ENCODE assay signal across 22 mouse cellular contexts in the genomic region with DNA sequence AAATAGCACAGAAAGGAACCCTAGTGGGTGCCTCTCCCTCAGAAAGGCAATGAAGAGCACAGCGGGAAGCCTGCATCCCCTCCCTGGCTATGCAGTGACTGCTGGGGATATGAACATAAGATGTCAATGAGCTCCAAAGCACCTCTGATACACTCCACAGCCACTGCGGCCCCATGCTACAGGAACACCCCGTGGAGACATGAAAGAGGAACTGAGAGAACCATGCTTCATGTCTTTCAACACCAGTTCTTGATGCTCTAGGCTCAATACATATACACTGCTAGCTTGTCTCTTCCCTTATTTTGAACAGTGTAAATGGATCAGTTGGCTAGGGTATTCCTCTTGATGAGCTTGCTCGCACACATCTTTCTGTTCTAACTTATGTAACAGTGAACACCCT. TPM values are rescaled to one million over a fixed set of nuclear protein-coding genes. Genes with fewer than 3 reads are reported as not detected.
A peak's percentile ranks its signal among the peaks of the same experiment; 100 is the strongest.
DNase-seq lines count a peak whose midpoint lies in the region; ATAC-seq lines count a peak whose summit lies in the region.
"Had no signal": no experiment of that assay in that cellular context is flagged by ENCODE, and none has a peak within 500 bp of the region (broad histone marks: within the 10 kb centered on the region; RNA-seq: fewer than 3 reads in every experiment).

No protein-coding gene starts in this region.

- H3K9ac ChIP-seq in forebrain, embryonic 15.5 days (replicated peaks), result no peak overlapping the region
- no peak overlapping the region for H3K9ac ChIP-seq in forebrain, embryonic 11.5 days (ENCODE audit: low read length)
- H3K9ac ChIP-seq: forebrain, embryonic 13.5 days; hindbrain, embryonic 15.5 days; limb, embryonic 13.5 days; lung, embryonic 15.5 days; midbrain, embryonic 12.5 days; neural tube, embryonic 15.5 days had no signal

- no peaks in the 10 kb centered on the region for H3K27me3 ChIP-seq in forebrain, embryonic 15.5 days
- no peaks in the 10 kb centered on the region for H3K27me3 ChIP-seq in forebrain, embryonic 11.5 days (ENCODE audit: control insufficient read depth, insufficient read depth, low read length)
- H3K27me3 ChIP-seq: forebrain, embryonic 13.5 days; hindbrain, embryonic 15.5 days; limb, embryonic 13.5 days; lung, embryonic 15.5 days; midbrain, embryonic 12.5 days; neural tube, embryonic 15.5 days had no signal

- no peak overlapping the region for H3K4me3 ChIP-seq in forebrain, embryonic 15.5 days
- no peak overlapping the region for H3K4me3 ChIP-seq in forebrain, embryonic 11.5 days (ENCODE audit: low read depth, low read length)
- H3K4me3 ChIP-seq: forebrain, embryonic 13.5 days; gastrocnemius, adult 2 months; hindbrain, embryonic 15.5 days; limb, embryonic 13.5 days; lung, embryonic 15.5 days; midbrain, embryonic 12.5 days; myocyte; neural tube, embryonic 15.5 days had no signal

- peaks cover 9% of the 10 kb centered on the region; the same call in 1 of the 2 replicates for H3K4me1 ChIP-seq in forebrain, embryonic 15.5 days
- peaks cover 2% of the 10 kb centered on the region; the same call in 1 of the 2 replicates for H3K4me1 ChIP-seq in forebrain, embryonic 11.5 days (replicated peaks; ENCODE audit: control insufficient read depth, insufficient read depth, low read length)
- H3K4me1 ChIP-seq: lung, embryonic 15.5 days had no signal

- no peaks in the 10 kb centered on the region for H3K36me3 ChIP-seq in forebrain, embryonic 15.5 days
- H3K36me3 ChIP-seq in forebrain, embryonic 11.5 days (ENCODE audit: control insufficient read depth, insufficient read depth, low read length), result no peaks in the 10 kb centered on the region
- H3K36me3 ChIP-seq: hindbrain, embryonic 15.5 days; limb, embryonic 13.5 days; lung, embryonic 15.5 days; midbrain, embryonic 12.5 days; neural tube, embryonic 15.5 days had no signal

- no peak overlapping the region for H3K4me2 ChIP-seq in forebrain, embryonic 15.5 days (replicated peaks)
- no peak overlapping the region for H3K4me2 ChIP-seq in forebrain, embryonic 11.5 days (ENCODE audit: low read depth, low read length, severe bottlenecking)
- H3K4me2 ChIP-seq: forebrain, embryonic 13.5 days; hindbrain, embryonic 15.5 days; limb, embryonic 13.5 days; lung, embryonic 15.5 days; midbrain, embryonic 12.5 days; neural tube, embryonic 15.5 days had no signal

- no peaks in the 10 kb centered on the region for H3K9me3 ChIP-seq in forebrain, embryonic 15.5 days
- H3K9me3 ChIP-seq in forebrain, embryonic 11.5 days (ENCODE audit: control insufficient read depth, low read length), result no peaks in the 10 kb centered on the region
- H3K9me3 ChIP-seq: forebrain, embryonic 13.5 days; hindbrain, embryonic 15.5 days; limb, embryonic 13.5 days; lung, embryonic 15.5 days; midbrain, embryonic 12.5 days; neural tube, embryonic 15.5 days had no signal

- no peak overlapping the region for H3K27ac ChIP-seq in forebrain, embryonic 15.5 days (replicated peaks)
- no peak overlapping the region for H3K27ac ChIP-seq in forebrain, embryonic 11.5 days (ENCODE audit: low read depth, low read length)
- H3K27ac ChIP-seq: forebrain, embryonic 13.5 days; gastrocnemius, adult 2 months; hindbrain, embryonic 15.5 days; limb, embryonic 13.5 days; lung, embryonic 15.5 days; midbrain, embryonic 12.5 days; neural tube, embryonic 15.5 days had no signal

- no peak for DNase-seq in forebrain, embryonic 11.5 days (ENCODE audit: low spot score)
- peak; percentile 44 for DNase-seq in lung, postnatal 36 days
- DNase-seq in lung, postnatal 14 days, result no peak
- DNase-seq in skeletal muscle tissue, adult 2 months (ENCODE audit: low read depth, low spot score), result peak; percentile 20
- no peak for DNase-seq in urinary bladder, postnatal 25 days (ENCODE audit: low spot score)
- no peak for DNase-seq in frontal cortex, postnatal 10 days (ENCODE audit: low spot score in 2 of 2)
- DNase-seq: adrenal gland, postnatal 25 days; cerebellum, adult 9-10 months; gastrocnemius, adult 2 months; heart, postnatal 10 days; thymus, adult 18-20 months had no signal

- WGBS in forebrain, embryonic 15.5 days, result 92% methylated on average over 4 of the region's 4 CpGs
- 91% methylated on average over 4 of the region's 4 CpGs for WGBS in forebrain, embryonic 11.5 days

- 0 out of 2 replicates have a peak, but pooled peaks have one; percentile 6 for ATAC-seq in forebrain, embryonic 15.5 days (replicated peaks)
- ATAC-seq in forebrain, embryonic 11.5 days (replicated peaks; ENCODE audit: low FRiP score), result no peak
- ATAC-seq in granulocyte monocyte progenitor cell, adult 5-6 weeks (replicated peaks; ENCODE audit: poor library complexity, severe bottlenecking), result peak; percentile 72
- ATAC-seq: activated CD4-positive, CD25-positive, alpha-beta regulatory T cell, adult 4 months; forebrain, embryonic 13.5 days; intestine, postnatal 0 days had no signal

RNA-seq across cellular contexts. Expression of a gene that starts 16.2 kb away (rescaled TPM):
- polyA plus RNA-seq in forebrain, embryonic 15.5 days (2015; fragmentation: Nextera tagmentation; extraction: Ambion mirVana), result 0.34 and 0.59 TPM in 2 replicates
- 0.45 and 0.95 TPM in 2 replicates for polyA plus RNA-seq in forebrain, embryonic 11.5 days (2014; fragmentation: Nextera tagmentation; extraction: Ambion mirVana)
- not detected in 2 replicates for total RNA-seq in granulocyte monocyte progenitor cell, adult 5-6 weeks (2014; fragmentation: Nextera tagmentation)
- 0.17 and 0.82 TPM in 2 replicates for total RNA-seq in granulocyte monocyte progenitor cell, adult 5-6 weeks (2017)
- total RNA-seq: adrenal gland, postnatal 25 days; gastrocnemius, adult 2 months; heart, postnatal 10 days had no signal
- polyA plus RNA-seq: intestine, postnatal 0 days; lung, embryonic 15.5 days had no signal

RNA-seq across cellular contexts. Expression of a gene that starts 28.8 kb away (rescaled TPM):
- polyA plus RNA-seq in forebrain, embryonic 15.5 days (2015; fragmentation: Nextera tagmentation; extraction: Ambion mirVana), result 6.8 and 10.2 TPM in 2 replicates
- polyA plus RNA-seq in forebrain, embryonic 11.5 days (2014; fragmentation: Nextera tagmentation; extraction: Ambion mirVana), result 33.9 and 35.4 TPM in 2 replicates
- total RNA-seq in granulocyte monocyte progenitor cell, adult 5-6 weeks (2014; fragmentation: Nextera tagmentation), result 367 and 442 TPM in 2 replicates
- 642 and 682 TPM in 2 replicates for total RNA-seq in granulocyte monocyte progenitor cell, adult 5-6 weeks (2017)

Comparison
In these comparisons a context has a peak if more than half of its experiments do, and no peak if none do; other contexts are left out.
1. DNase-seq: peak in lung, postnatal 36 days (single experiment) and skeletal muscle tissue, adult 2 months (single experiment); none in forebrain, embryonic 11.5 days (single experiment), lung, postnatal 14 days (single experiment), urinary bladder, postnatal 25 days (single experiment) and frontal cortex, postnatal 10 days (0 of 2).